Mouse (Mus musculus): Measurements from ENCODE around the gene Gpr142. TPM values are rescaled to one million over a fixed set of nuclear protein-coding genes. Genes with fewer than 3 reads are reported as not detected.

The Gpr142 gene
- total RNA-seq, 4 experiments from 2014 or later, result not detected

DNA sequence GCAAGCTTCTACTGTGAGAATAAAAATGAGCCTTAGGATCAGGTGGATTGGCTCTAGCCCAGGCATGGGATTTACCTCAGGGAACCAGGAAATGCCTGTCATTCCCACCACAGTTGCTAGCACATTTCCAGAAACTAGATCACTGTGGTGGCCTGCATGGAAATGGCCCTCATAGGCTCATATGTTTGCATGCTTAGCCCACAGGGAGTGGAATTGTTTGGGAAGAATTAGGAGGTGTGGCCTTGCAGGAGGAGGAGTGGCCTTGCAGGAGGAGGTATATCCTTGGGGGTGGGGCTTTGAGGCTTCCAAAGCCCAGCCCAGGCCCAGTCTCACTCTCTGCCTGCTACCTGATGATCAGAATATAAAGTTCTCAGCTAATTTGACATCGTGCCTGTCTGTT lies 3.2 kb downstream of the Gpr142 start:
- DNase-seq (ENCODE audit: low spot score), result no peak

DNA sequence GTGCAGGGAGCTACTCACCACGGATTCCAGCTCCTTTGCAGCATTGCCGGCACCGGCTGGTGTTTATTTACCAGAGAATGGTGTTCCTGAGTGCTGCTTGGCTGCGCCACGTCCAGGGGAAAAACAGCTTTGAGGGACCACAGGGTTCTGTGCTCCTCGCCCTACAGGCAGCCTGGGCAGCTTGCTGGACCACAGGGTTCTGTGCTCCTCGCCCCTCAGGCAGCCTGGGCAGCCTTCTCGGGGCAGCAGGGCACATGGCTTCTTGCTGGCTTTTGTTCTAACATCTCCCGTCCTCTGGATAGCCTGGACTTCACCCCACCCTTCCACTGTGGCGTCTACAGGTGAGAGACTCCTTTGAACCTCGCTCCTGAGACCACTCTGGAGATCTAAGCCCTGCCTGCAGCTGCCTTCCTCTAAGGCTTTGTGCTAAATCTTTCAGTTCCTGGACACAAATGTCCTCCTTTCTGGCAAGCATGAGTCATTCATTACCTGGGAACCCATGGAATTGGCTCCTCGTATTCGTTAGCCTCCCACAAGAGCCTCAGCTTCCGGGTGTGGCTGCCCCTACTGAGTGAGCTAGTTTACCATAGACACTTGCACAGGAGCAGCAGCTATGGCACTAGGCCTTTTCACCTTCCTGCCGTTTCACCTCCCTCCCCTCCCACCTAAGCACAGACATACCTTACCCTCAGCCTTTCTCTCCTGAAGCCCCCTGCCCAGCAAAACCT lies 4.0 kb downstream of the Gpr142 start:
- no peak for DNase-seq (ENCODE audit: low spot score)

DNA sequence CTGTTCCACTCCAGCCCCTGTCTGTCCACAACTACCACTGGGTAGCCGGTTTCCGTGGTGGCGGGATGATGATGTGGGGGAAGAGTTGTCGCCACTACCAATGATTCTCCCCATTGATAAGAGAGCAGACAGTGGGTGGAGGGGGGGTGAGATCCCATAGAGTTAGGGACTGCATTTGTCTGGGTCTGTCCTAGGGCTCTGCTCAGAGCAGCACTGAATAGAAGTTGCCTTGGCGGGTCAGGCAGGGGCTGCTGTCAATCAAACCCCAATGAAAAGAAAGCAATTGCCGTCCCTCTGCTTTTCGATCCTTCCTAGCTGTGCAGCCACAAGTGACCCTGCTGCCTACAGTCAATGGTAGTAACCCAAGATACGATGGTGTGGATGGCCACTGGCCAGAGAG lies 5.3 kb downstream of the Gpr142 start:
- no peak for DNase-seq (ENCODE audit: low spot score)

GRCm38 (mm10) chr11:114807025-114807424 lies 8.3 kb downstream of the Gpr142 start:
- no peak for DNase-seq (ENCODE audit: low spot score)

DNA sequence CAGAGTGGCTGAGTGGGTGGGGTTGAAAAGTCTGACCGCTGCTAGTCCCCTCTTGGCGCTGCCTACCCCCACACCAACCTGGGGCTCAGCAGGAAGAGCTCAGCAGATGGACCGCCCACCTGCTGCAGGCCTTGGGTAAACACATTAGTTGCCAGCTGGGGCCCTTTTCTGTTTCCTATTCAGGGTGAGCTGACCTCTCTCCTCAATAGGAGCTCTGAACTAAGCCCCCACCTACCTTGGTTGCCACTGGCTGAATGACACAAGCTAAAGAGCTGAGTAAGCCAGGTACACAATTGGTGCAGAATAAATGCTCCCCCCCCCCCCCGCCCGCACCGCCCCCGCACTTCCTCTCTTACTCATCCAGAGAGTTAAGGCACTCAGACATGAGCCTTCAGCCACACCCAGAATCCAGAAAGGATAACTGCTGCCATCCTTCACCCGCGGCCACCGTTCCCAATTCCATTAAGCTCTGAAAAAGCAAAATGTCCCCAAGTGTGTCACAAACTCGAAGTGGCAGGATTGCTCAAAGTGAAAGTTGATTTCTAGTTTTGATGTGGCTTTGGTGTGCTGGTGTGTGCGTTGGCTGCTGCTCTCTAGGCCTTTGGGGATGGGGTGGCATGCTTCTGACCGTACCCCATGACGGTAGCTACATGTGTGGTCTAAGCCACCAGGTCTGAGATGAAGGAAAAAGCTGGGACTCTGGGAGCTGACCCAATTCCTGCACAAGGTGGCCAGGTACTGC lies 9.1 kb downstream of the Gpr142 start:
- DNase-seq (ENCODE audit: low spot score), result no peak

DNA sequence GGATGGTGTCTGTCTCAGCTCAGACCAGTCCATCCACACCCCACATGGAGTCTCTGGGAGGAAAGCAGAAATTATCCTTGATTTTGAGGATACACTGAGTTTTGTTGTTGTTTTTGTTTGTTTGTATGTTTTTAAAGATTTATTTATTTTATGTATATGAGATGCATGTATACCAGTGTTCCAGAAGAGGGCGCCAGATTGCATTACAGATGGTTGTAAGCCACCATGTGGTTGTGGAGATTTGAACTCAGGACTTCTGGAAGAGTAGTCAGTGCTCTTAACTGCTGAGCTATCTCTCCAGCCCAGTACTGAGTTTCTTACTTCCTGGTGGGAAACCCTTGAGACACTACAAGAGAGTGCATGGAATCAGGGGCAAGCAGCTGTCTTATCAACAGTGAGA lies 10.6 kb downstream of the Gpr142 start:
- DNase-seq (ENCODE audit: low spot score), result no peak

DNA sequence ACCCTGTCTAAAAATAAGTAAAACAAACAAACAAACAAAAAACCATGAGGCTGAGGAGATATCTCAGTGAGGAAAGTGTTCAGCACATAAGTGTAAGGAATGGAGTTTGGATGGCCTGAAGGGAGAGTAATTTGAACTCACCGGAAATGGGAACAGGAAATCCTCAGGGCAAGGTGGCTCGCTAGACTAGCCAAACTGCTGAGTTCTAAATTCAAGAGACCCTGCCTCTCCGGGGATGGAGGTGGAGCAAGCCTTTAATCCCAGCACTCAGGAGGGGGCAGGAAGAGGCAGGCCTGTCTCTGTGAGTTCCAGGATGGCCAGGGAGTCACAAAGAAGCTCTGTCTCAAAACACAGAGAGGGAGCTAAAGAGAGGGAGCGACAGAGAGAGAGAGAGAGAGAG lies 11.6 kb downstream of the Gpr142 start:
- no peak for DNase-seq (ENCODE audit: low spot score)

DNA sequence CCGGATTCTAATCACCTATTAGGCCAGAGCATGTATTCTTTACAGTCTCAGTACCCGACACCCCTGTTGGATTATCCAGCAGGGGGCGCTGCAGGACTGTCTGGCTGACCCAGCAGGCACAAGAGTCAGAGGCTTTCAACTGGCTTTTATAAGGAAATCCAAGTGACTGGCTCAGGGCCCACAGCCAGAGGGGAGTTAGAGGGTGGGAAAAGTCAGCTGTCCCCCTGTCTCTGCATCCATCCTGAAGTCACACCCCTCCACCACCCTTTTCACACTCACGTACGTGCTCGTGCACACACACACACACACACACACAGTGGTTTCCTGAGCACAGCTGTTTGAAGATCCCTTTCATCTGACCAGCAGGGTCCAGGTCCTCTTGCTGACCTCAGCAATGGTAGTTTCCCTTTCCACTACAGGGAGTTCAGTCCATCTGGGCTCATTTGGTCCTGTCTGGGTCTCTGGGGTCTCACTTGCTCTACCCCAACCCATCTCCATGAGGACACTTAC lies 14.1 kb downstream of the Gpr142 start:
- DNase-seq (ENCODE audit: low spot score), result peak; percentile 82

DNA sequence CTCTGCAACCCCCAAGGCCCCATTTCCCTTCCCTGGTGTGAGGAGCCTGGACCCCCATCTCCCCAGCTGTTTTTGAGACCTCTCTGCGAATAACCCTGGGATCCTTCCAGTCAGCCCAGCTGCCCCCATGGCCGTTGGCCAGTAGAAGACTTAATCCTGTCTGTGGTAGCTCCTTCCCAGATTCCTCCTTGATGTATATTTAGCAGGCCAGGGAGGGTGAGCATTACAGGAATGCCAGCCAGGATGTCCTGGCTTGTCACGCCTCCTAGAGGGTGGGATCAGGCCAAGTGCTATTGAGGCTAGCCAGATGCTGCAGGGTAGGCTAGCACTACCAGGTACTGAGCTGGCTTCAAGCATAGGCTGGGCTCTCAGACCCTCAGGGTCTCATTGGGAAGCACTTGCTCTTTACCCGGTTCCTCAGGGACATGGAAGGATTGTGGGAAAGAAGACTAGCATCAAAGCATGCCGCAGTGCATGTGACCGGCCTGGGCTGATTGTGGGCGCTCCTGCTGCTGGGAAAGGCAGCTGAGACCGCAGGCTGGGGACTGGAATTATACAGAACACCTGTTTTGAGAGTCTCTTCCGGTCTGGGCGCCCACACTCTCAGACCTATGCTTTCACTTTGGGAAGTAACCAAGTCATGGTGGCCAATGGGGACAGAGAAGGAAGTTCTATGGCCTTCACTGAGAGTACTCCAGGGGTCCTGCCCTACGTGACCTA lies 16.3 kb downstream of the Gpr142 start:
- no peak for DNase-seq (ENCODE audit: low spot score)

GRCm38 (mm10) chr11:114816934-114817333 lies 18.2 kb downstream of the Gpr142 start:
- no peak for DNase-seq (ENCODE audit: low spot score)

DNA sequence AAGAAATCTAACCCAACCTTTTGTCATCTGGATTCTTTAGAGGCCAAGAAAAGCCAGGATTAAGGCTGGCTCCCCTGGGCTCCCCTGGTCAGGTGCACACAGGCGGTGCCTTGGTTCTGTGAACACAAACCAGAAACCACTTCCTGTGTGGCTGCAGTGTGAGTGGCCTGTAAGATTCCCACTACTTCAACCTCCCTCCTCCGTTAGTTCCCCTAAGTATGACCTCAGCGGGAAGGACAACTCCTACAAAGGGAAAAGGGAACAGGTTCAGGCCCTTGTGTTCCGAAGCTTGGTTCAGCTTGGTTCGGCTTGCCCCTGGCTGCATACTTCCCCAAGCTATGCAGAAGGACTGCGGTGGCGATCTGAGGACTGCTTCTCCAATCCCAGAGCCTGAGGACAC lies 19.5 kb downstream of the Gpr142 start:
- no peak for DNase-seq (ENCODE audit: low spot score)

- DNase-seq (ENCODE audit: low spot score), result no peak
Observed at GRCm38 (mm10) chr11:114819110-114819509, 20.4 kb downstream of the Gpr142 start.

GRCm38 (mm10) chr11:114820444-114820843 lies 21.7 kb downstream of the Gpr142 start:
- DNase-seq (ENCODE audit: low spot score), result no peak

DNA sequence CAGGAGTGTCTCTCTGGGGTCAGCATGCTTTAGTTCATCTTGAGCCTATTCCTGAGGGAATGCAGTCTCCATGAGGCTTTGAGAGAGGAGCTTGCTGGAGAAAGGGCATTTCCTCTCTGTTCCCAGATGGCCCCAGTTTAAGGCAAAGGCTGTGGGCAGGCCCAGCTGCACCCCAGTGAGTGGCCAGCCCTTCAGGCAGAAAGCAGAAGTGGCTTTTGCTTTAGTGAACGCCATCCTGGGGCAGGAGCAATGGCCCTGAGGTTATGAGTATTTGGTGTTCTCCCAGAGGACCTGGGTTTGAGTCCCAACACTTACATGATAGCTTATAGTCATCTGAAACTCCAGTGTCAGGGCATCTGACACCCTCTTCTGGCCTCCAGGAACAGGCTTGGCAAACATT lies 22.6 kb downstream of the Gpr142 start:
- no peak for DNase-seq (ENCODE audit: low spot score)

GRCm38 (mm10) chr11:114822727-114823126 lies 24.0 kb downstream of the Gpr142 start:
- no peak for DNase-seq (ENCODE audit: low spot score)

- no peak for DNase-seq (ENCODE audit: low spot score)
Observed at GRCm38 (mm10) chr11:114823199-114823725, 24.5 kb downstream of the Gpr142 start.

GRCm38 (mm10) chr11:114826686-114827085 lies 28.0 kb downstream of the Gpr142 start:
- DNase-seq (ENCODE audit: low spot score), result no peak

DNA sequence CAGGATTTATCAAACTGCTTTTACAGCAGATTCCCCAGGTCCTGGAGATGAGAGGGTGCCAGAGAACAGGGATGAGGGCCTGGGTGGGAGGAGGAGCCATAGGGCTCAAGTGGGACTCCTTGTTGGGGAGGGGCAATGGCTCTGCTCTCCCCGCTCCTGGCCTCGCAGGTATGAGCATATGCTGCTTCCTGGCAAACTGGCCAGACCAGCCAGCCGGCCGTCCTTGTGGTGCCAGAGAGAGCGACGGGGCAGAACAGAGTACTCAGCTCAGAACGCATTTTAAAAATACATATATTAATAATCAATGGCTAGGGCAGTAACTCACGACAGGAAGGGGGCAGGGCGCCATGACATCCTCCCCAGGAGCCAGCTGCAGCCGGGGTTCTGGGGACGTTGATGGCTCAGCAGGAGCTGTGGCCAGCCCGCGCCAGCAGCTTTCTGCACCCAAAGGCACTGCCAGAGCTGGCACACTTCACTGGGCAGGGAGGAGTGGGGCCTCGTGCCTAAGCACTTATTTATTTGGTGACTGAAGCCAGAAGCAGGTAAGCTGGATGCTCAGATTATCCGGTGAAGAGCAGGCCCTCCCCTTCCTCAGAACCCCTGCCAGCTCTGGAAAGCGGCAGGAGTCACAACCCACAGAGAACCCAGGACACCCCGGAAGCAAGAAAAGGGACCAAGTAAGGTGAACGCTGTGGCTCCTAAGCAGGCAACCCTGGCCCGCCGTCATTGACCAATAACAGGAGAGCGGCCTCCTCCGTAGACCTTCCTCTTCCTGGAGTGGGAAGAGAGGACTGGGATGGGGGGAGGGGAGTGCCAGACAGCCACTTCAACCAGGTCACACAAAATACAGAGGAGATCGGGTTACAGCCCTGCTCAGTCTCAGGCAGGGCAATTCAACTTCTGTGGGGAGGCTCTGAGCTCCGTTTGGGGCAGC lies 31.0 kb downstream of the Gpr142 start:
- DNase-seq (ENCODE audit: low spot score), result no peak

- no peak for DNase-seq (ENCODE audit: low spot score)
Observed at GRCm38 (mm10) chr11:114830433-114830773, 31.7 kb downstream of the Gpr142 start.

DNA sequence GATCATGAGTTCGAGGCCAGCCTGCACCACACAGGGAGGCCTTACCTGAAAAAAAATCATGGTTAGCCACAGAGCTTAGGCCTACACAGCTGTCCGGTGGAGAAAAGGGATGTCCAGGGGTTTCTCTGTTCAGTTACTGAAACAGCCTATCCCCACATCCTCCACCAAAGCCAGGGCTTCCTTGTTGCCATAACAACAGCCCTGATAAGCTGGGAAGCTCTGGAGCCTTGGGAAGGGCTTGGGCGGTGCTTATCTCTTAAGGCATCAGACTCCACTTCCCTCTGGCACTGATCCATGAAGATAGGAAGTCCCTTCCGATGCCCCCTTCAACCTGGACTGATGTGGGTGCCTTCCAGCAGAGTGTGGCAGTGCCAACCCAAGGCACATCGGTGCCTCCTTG lies 34.4 kb downstream of the Gpr142 start:
- DNase-seq (ENCODE audit: low spot score), result no peak

- no peak for DNase-seq (ENCODE audit: low spot score)
Observed at GRCm38 (mm10) chr11:114843818-114844463, 45.2 kb downstream of the Gpr142 start.

Data from heart, adult 8-10 months (tissue).